Mouse (Mus musculus) liver, adult 2 months (tissue): ENCODE measurements around the gene Ankrd34a.

Experiments
- CTCF ChIP-seq: fragments of 200-500 bp; IDR thresholded peaks from 2 replicates; pipeline ENCODE4 v1.5.1; 2011; ENCODE audit warnings: low read depth, low read length, control low read depth
- POLR2A ChIP-seq: fragments of 200-500 bp; IDR thresholded peaks from 2 replicates; pipeline ENCODE4 v1.6.1; 2011; ENCODE audit warnings: low read length, control low read depth; ENCODE audit not compliant: insufficient read depth; ENCODE audit errors: extremely low read depth

DNA sequence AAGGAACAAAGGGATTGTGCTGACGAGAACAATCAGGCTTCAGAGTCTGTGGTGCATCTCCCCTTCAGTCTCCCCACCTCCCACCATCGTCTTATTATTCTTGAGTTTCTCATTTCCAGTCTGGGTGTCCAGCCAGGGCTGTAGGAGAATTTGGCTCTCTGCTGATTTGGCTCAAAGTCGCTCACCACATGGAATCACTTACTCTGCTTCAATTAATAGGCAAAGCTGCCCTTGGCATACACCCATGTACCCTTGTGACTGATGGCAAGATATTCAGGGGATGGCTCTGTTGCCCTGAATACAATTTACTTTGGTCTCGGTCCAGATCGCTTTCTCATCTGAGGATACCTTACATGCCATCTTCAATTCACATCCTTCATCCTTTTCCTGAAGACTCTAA, 6.9 kb downstream of the Ankrd34a start:
- TF ChIP-seq CTCF (no peak), POLR2A (no peak)
